Mouse (Mus musculus) E14TG2a.4 (cell line): ENCODE measurements around the gene Gli2.

Experiments
- H3K27me3 ChIP-seq: 2 replicates; pipeline ENCODE4 v1.6.1; 2014; ENCODE audit warnings: low read length, control low read depth; ENCODE audit not compliant: insufficient read depth
- H3K36me3 ChIP-seq: 2 replicates; pipeline ENCODE4 v1.6.1; 2014; ENCODE audit warnings: low read length, control low read depth; ENCODE audit not compliant: insufficient read depth
- H3K4me1 ChIP-seq: replicated peaks from 2 replicates; pipeline ENCODE4 v1.6.1; 2014; ENCODE audit warnings: low read depth, low read length, control low read depth
- H3K4me3 ChIP-seq: replicated peaks from 2 replicates; pipeline ENCODE4 v1.5.1; 2014; ENCODE audit warnings: mild to moderate bottlenecking, low read length
- H3K9me3 ChIP-seq: 2 replicates; pipeline ENCODE4 v1.6.1; 2014; ENCODE audit warnings: low read length, control low read depth
- CTCF ChIP-seq: conservative IDR thresholded peaks from 2 replicates; pipeline ENCODE4 v1.5.1; 2014; ENCODE audit warnings: low read length
- NANOG ChIP-seq: IDR thresholded peaks from 2 replicates; pipeline ENCODE4 v1.6.1; 2014; ENCODE audit warnings: borderline replicate concordance, low read length, mixed read lengths
- POU5F1 ChIP-seq: IDR thresholded peaks from 2 replicates; pipeline ENCODE4 v1.6.1; 2014; ENCODE audit warnings: low read length, borderline replicate concordance

The Gli2 gene

DNA sequence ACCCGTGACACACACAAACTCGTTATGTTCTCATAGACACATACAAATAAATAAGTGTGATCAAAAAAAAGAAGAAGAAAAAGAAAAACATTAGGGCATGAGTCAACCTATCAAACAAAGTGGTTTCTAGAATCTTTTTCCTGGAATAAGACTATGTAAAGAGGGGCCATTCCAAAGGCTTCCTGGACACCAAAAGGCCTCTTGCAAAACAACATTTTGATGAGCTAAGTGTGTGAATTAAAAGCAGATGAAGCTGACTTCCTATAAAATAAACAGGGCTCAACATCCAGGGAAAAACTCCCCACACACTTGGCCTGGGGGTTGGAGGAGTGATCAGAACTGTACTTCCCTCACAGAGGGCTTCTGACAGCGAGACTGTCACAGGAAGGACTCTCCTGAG is 155.1 kb downstream of the Gli2 start:
- H3K36me3 ChIP-seq, result peaks cover 87% of the 10 kb centered on the region

GRCm38 (mm10) chr1:118895026-118895762 is 158.2 kb downstream of the Gli2 start:
- Histone ChIP-seq H3K27me3 (no peaks in the 10 kb centered on the region), H3K4me1 (peaks cover 73% of the 10 kb centered on the region), H3K9me3 (no peaks in the 10 kb centered on the region), H3K4me3 (no peak overlapping the region), H3K36me3 (peaks cover 87% of the 10 kb centered on the region)
- TF ChIP-seq NANOG (no peak), POU5F1 (no peak), CTCF (no peak)

More for the DNA sequence above, 155.1 kb downstream of the Gli2 start:
- H3K4me3 ChIP-seq, result no peak overlapping the region
- H3K27me3 ChIP-seq, result no peaks in the 10 kb centered on the region
- H3K9me3 ChIP-seq, result no peaks in the 10 kb centered on the region
- TF ChIP-seq CTCF, result no peak
- no peak for TF ChIP-seq POU5F1
- TF ChIP-seq NANOG, result no peak
- peaks cover 70% of the 10 kb centered on the region for H3K4me1 ChIP-seq

DNA sequence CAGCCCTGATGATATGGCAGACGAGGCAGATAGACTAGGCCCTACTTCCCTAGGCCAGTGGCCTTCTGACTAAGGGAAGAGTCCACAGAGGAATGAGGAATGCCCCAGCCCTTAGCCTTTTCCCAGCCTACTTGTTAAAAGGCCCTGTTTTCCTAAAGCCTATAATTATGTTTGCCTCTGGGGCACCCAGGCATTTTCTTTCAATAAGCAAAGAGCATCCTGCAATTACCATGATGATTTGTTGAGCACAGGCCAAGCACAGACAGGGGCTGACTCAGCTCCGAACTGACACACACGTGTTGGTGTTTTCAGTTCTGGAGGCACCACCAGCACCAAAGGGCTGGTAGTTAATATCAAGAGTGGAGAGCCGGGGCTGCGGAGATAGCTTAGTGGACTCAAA is 162.0 kb downstream of the Gli2 start:
- Histone ChIP-seq H3K27me3 (no peaks in the 10 kb centered on the region), H3K9me3 (no peaks in the 10 kb centered on the region), H3K4me3 (no peak overlapping the region), H3K36me3 (peaks cover 90% of the 10 kb centered on the region), H3K4me1 (peaks cover 58% of the 10 kb centered on the region)
- no peak for TF ChIP-seq CTCF
- TF ChIP-seq NANOG, result no peak
- TF ChIP-seq POU5F1, result no peak

DNA sequence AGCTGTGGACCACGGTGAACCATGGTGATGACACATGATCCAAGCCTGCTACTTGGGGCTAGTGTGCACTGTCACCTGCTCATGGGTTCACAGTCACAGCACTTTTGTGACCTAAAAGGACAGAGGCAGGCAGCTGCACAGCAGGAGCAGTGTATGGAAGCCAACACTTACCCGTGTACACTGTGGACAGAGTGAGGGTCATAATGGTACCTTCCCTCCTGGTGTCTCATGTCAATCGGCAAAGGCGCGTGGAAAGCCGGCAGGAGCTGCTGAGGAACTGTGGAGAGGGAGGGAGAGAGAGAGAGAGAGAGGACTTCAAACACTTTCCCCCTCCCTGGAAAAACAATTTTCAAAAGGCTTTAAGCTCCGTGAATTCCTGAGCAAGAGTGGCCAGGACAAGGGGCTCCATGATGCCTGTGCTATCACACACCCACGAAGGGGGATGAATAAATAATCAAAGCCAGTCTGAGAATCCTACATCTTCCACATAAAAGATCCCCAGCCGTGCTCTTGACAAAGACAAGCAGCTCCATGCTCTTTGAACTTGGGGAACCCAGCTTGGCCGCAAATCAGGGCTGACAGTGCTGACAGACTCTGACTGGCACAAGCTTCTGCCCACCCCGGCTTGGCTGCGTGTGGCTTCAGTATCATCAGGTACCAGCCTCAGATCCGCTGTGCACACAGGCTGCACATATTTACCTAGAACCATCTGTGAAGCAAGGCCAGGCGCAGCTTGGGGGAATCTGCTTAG is 163.1 kb downstream of the Gli2 start:
- TF ChIP-seq NANOG, result no peak
- no peak for TF ChIP-seq POU5F1
- TF ChIP-seq CTCF, result no peak
- Histone ChIP-seq H3K36me3 (peaks cover 91% of the 10 kb centered on the region), H3K9me3 (no peaks in the 10 kb centered on the region), H3K4me1 (peaks cover 49% of the 10 kb centered on the region), H3K4me3 (no peak overlapping the region), H3K27me3 (no peaks in the 10 kb centered on the region)

- TF ChIP-seq NANOG (no peak), CTCF (no peak), POU5F1 (no peak)
- H3K36me3 ChIP-seq, result peaks cover 95% of the 10 kb centered on the region
These were observed 172.6 kb downstream of the Gli2 start for GRCm38 (mm10) chr1:118880781-118881247.

DNA sequence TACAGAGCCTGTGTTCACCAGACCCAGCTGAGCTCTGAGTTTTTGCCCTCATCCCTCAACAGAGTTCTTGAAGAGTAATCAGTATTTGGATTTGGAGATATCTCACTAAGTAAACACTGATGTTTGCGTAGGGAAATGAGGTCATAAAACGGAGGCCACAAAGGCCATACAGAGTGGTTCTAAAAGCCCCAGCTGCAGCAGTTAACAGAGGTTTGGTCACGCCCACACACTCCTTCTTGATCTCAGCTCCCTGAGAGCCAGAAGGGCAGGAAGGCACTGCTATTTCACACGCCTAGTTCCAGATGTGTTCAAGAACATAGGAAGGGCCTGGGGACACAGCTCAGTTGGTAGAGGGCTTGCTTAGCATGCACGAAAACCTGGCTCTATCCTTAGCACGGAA is 175.1 kb downstream of the Gli2 start:
- no peaks in the 10 kb centered on the region for H3K27me3 ChIP-seq
- no peak for TF ChIP-seq CTCF
- TF ChIP-seq NANOG, result no peak
- TF ChIP-seq POU5F1, result no peak
- H3K9me3 ChIP-seq, result no peaks in the 10 kb centered on the region
- no peak overlapping the region for H3K4me3 ChIP-seq
- peaks cover 95% of the 10 kb centered on the region for H3K36me3 ChIP-seq
- peaks cover 43% of the 10 kb centered on the region for H3K4me1 ChIP-seq

More at GRCm38 (mm10) chr1:118880781-118881247, 172.6 kb downstream of the Gli2 start:
- Histone ChIP-seq H3K4me3 (no peak overlapping the region), H3K4me1 (peaks cover 18% of the 10 kb centered on the region), H3K27me3 (no peaks in the 10 kb centered on the region), H3K9me3 (no peaks in the 10 kb centered on the region)

GRCm38 (mm10) chr1:118875227-118875626 is 178.2 kb downstream of the Gli2 start:
- no peaks in the 10 kb centered on the region for H3K9me3 ChIP-seq
- no peaks in the 10 kb centered on the region for H3K27me3 ChIP-seq
- no peak overlapping the region for H3K4me3 ChIP-seq
- H3K4me1 ChIP-seq, result peaks cover 40% of the 10 kb centered on the region
- TF ChIP-seq NANOG, result no peak
- TF ChIP-seq CTCF, result no peak
- TF ChIP-seq POU5F1, result no peak
- H3K36me3 ChIP-seq, result peaks cover 97% of the 10 kb centered on the region

DNA sequence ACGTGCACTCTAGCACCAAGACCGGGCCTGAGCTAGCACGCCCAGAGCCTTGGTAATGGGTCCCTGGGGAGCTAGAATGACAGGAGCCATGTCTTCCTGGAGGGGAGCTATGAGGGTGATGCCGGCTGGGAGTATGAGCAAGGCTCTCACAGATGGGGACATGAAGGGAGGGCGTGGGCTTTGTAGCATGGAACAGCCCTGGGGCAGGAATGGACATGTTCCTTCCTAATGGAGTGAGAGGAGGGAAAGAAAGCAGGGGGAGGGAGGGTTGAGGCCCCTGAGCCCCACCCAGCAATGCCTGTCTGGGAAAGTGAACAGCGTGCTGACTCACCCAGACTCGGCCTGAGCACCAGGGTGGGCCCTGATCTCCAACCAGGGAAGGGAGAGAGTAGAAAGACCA is 179.9 kb downstream of the Gli2 start:
- no peak for TF ChIP-seq CTCF
- no peak for TF ChIP-seq NANOG
- no peaks in the 10 kb centered on the region for H3K27me3 ChIP-seq
- peaks cover 98% of the 10 kb centered on the region for H3K36me3 ChIP-seq
- peaks cover 41% of the 10 kb centered on the region for H3K4me1 ChIP-seq
- no peaks in the 10 kb centered on the region for H3K9me3 ChIP-seq
- H3K4me3 ChIP-seq, result no peak overlapping the region

GRCm38 (mm10) chr1:118864735-118865134 is 188.7 kb downstream of the Gli2 start:
- Histone ChIP-seq H3K4me1 (peaks cover 23% of the 10 kb centered on the region), H3K9me3 (no peaks in the 10 kb centered on the region)

More at GRCm38 (mm10) chr1:118864735-118865134, 188.7 kb downstream of the Gli2 start:
- H3K36me3 ChIP-seq, result peaks cover 98% of the 10 kb centered on the region
- no peak overlapping the region for H3K4me3 ChIP-seq
- TF ChIP-seq POU5F1 (no peak), CTCF (no peak), NANOG (no peak)
- no peaks in the 10 kb centered on the region for H3K27me3 ChIP-seq
